In genomic region chr17:24671346-24671745, GRCm38 (mm10) we compare ENCODE assay signal across 9 mouse cellular contexts. TPM values are rescaled to one million over a fixed set of nuclear protein-coding genes. Genes with fewer than 3 reads are reported as not detected.
DNase-seq lines count a peak whose midpoint lies in the region; ATAC-seq and TF ChIP-seq lines count a peak whose summit lies in the region.
"Had no signal": no experiment of that assay in that cellular context is flagged by ENCODE, and none has a peak within 500 bp of the region (broad histone marks: within the 10 kb centered on the region; RNA-seq: fewer than 3 reads in every experiment).

No protein-coding gene starts in this region.

- peak overlapping the region; percentile 98 for H3K4me2 ChIP-seq in CH12.LX (ENCODE audit: insufficient read depth, low read depth, poor library complexity, severe bottlenecking)
- H3K4me2 ChIP-seq in hindbrain, embryonic 11.5 days (replicated peaks; ENCODE audit: low read depth, low read length), result no peak overlapping the region; the same call in 1 of the 2 replicates
- peak overlapping the region; percentile 65 for H3K4me2 ChIP-seq in liver, embryonic 16.5 days (ENCODE audit: low read depth, low read length)

- peaks cover 1% of the 10 kb centered on the region for H3K79me2 ChIP-seq in heart, adult 2 months (replicated peaks; ENCODE audit: control insufficient read depth, insufficient read depth, low read length)
- H3K79me2 ChIP-seq in CH12.LX (replicated peaks; ENCODE audit: control insufficient read depth, extremely low read depth, insufficient read depth, poor library complexity, severe bottlenecking), result peaks cover 56% of the 10 kb centered on the region

- 65% methylated on average over 5 of the region's 5 CpGs for WGBS in heart, adult 2 months
- WGBS in hindbrain, embryonic 11.5 days, result 70% methylated on average over 5 of the region's 5 CpGs
- 53% methylated on average over 5 of the region's 5 CpGs for WGBS in liver, embryonic 16.5 days (ENCODE audit: insufficient replicate concordance)

- peaks cover 16% of the 10 kb centered on the region for H3K4me1 ChIP-seq in heart, adult 2 months (ENCODE audit: control insufficient read depth, insufficient read depth, low read length)
- H3K4me1 ChIP-seq in CH12.LX (ENCODE audit: control insufficient read depth in 1 of 2, insufficient read depth in 2 of 2), result peaks cover 5 to 74% of the 10 kb centered on the region in 2 experiments; a peak in 2 of 4 replicates
- H3K4me1 ChIP-seq in hindbrain, embryonic 11.5 days (replicated peaks; ENCODE audit: control insufficient read depth, insufficient read depth, low read length), result peaks cover 3% of the 10 kb centered on the region
- peaks cover 27% of the 10 kb centered on the region for H3K4me1 ChIP-seq in liver, embryonic 16.5 days (ENCODE audit: control insufficient read depth, low read depth, low read length)

- H3K9ac ChIP-seq in heart, adult 2 months (ENCODE audit: low read depth, low read length), result 0 out of 2 replicates have a peak overlapping the region, but pooled peaks have one; percentile 10
- H3K9ac ChIP-seq in CH12.LX (ENCODE audit: insufficient read depth, low read depth), result peak overlapping the region; percentile 97; the same call in 1 of the 2 replicates
- peak overlapping the region; percentile 19; the same call in 1 of the 2 replicates for H3K9ac ChIP-seq in hindbrain, embryonic 11.5 days (ENCODE audit: low read depth, low read length)
- H3K9ac ChIP-seq in liver, embryonic 16.5 days (ENCODE audit: low read depth, low read length), result peak overlapping the region; percentile 31; the same call in 1 of the 2 replicates

- no peak for TF ChIP-seq RAD21 in CH12.LX (IDR thresholded peaks at IDR 0.05; ENCODE audit: low read depth, low read length)

- no peak overlapping the region for H3K4me3 ChIP-seq in heart, adult 2 months
- peak overlapping the region in 2 of 3 experiments; percentile 88 to 99 for H3K4me3 ChIP-seq in CH12.LX (replicated peaks in 1 of 3; ENCODE audit: low read depth in 2 of 3, low read length in 2 of 3, poor library complexity in 1 of 3)
- H3K4me3 ChIP-seq in hindbrain, embryonic 11.5 days (ENCODE audit: low read depth, low read length), result 0 out of 2 replicates have a peak overlapping the region, but pooled peaks have one; percentile 1
- H3K4me3 ChIP-seq in liver, embryonic 16.5 days (ENCODE audit: low read depth, low read length), result no peak overlapping the region

- ATAC-seq in hindbrain, embryonic 11.5 days (ENCODE audit: low FRiP score), result no peak
- ATAC-seq in liver, embryonic 16.5 days (ENCODE audit: low read depth), result no peak

- DNase-seq in heart, adult 2 months, result no peak
- no peak for DNase-seq in heart, adult 8-10 months (ENCODE audit: low spot score)
- no peak for DNase-seq in CH12.LX (ENCODE audit: extremely low read depth)
- DNase-seq in hindbrain, embryonic 11.5 days (ENCODE audit: low spot score), result no peak
- DNase-seq in frontal cortex, postnatal 10 days (ENCODE audit: low spot score in 2 of 2), result no peak
- no peak for DNase-seq in layer of hippocampus, postnatal 14 days (ENCODE audit: low spot score in 2 of 2)
- no peak for DNase-seq in thymus, postnatal 14 days

- H3K9me3 ChIP-seq in CH12.LX (replicated peaks; ENCODE audit: low read length), result no peaks in the 10 kb centered on the region
- H3K9me3 ChIP-seq in hindbrain, embryonic 11.5 days (ENCODE audit: control insufficient read depth, low read length), result no peaks in the 10 kb centered on the region
- H3K9me3 ChIP-seq in liver, embryonic 16.5 days (replicated peaks; ENCODE audit: control insufficient read depth, low read length), result no peaks in the 10 kb centered on the region

- dilution Hi-C loops in CH12.LX (cut with MboI; ENCODE audit: extremely low pct_ligation_motif_present, extremely low pct_unique_long_range_greater_than_20kb, low sequenced_read_pairs), result no loop called here

- H3K27me3 ChIP-seq in heart, adult 2 months (ENCODE audit: control insufficient read depth, insufficient read depth, low read length), result no peaks in the 10 kb centered on the region
- no peaks in the 10 kb centered on the region for H3K27me3 ChIP-seq in CH12.LX (replicated peaks)
- H3K27me3 ChIP-seq in hindbrain, embryonic 11.5 days (ENCODE audit: control insufficient read depth, insufficient read depth, low read length), result no peaks in the 10 kb centered on the region
- H3K27me3 ChIP-seq in liver, embryonic 16.5 days (ENCODE audit: control insufficient read depth, insufficient read depth, low read depth, low read length), result no peaks in the 10 kb centered on the region

- no peak overlapping the region; the same call in 1 of the 2 replicates for H3K27ac ChIP-seq in heart, adult 2 months
- H3K27ac ChIP-seq in CH12.LX (ENCODE audit: insufficient read depth, low read depth), result 0 out of 2 replicates have a peak overlapping the region, but pooled peaks have one; percentile 1
- H3K27ac ChIP-seq in hindbrain, embryonic 11.5 days (ENCODE audit: low read depth, low read length), result no peak overlapping the region
- H3K27ac ChIP-seq in liver, embryonic 16.5 days (ENCODE audit: low read length), result no peak overlapping the region; the same call in 1 of the 2 replicates

- no peak for TF ChIP-seq CTCF in heart, adult 2 months (IDR thresholded peaks at IDR 0.05)
- TF ChIP-seq CTCF in CH12.LX (conservative IDR thresholded peaks at IDR 0.05 in 1 of 2, IDR thresholded peaks at IDR 0.05 in 1 of 2; ENCODE audit: low read depth in 2 of 2, low read length in 2 of 2), result no peak

- in situ Hi-C loops in CH12.LX (cut with MboI; ENCODE audit: low pct_ligation_motif_present, low pct_unique_long_range_greater_than_20kb, low sequenced_read_pairs), result loop anchor here (5.0 kb wide), 1 partner anchor 139 kb away; the partner anchor contains the start of gene Rab26

- no peaks in the 10 kb centered on the region for H3K36me3 ChIP-seq in heart, adult 2 months (ENCODE audit: control insufficient read depth, insufficient read depth, low read length)
- peaks cover 9 to 26% of the 10 kb centered on the region in 2 experiments for H3K36me3 ChIP-seq in CH12.LX (replicated peaks in 1 of 2; ENCODE audit: control insufficient read depth in 1 of 2, insufficient read depth in 1 of 2, low read length in 1 of 2)
- H3K36me3 ChIP-seq in hindbrain, embryonic 11.5 days (ENCODE audit: control insufficient read depth, insufficient read depth, low read length), result no peaks in the 10 kb centered on the region
- no peaks in the 10 kb centered on the region for H3K36me3 ChIP-seq in liver, embryonic 16.5 days (ENCODE audit: control insufficient read depth, insufficient read depth)

- no peak for TF ChIP-seq POLR2A in heart, adult 2 months (IDR thresholded peaks at IDR 0.05; ENCODE audit: insufficient read depth, low read depth, low read length)
- no peak for TF ChIP-seq POLR2A in CH12.LX (IDR thresholded peaks at IDR 0.05; ENCODE audit: low read depth, low read length)

- TF ChIP-seq EP300 in heart, adult 2 months (IDR thresholded peaks at IDR 0.05; ENCODE audit: insufficient read depth, low read depth, low read length), result no peak
- TF ChIP-seq EP300 in CH12.LX (IDR thresholded peaks at IDR 0.05; ENCODE audit: low read length), result no peak

- intact Hi-C loops in heart, adult 2 months (cut with DNase I), result no loop called here

RNA-seq across cellular contexts. Expression of gene Zfp598, which starts 1.9 kb away (rescaled TPM):
- 10 to 100 TPM; 17.4 to 17.5 TPM for total RNA-seq in heart, adult 2 months (2021)
- polyA plus RNA-seq in heart, adult 2 months (2012; rRNA removed), result 28.1 and 29.9 TPM in 2 replicates
- 10 to 100 TPM; 14.3 to 17.0 (median 15.9) TPM for total RNA-seq in heart, adult 8-10 months (2022)
- total RNA-seq in CH12.LX (2012; rRNA removed) (27.9 and 31.8 TPM in 2 replicates), CH12.LX (2014; rRNA removed) (22.1 and 23.4 TPM in 2 replicates)
- polyA plus RNA-seq in CH12.LX (2012; ENCODE audit: insufficient read length, low read depth), result 43.5 and 54.0 TPM in 2 replicates
- 24.7 and 24.8 TPM in 2 replicates for polyA plus RNA-seq in hindbrain, embryonic 11.5 days (2014; fragmentation: Nextera tagmentation; extraction: Ambion mirVana)
- polyA plus RNA-seq in liver, embryonic 16.5 days (2015; fragmentation: Nextera tagmentation; extraction: Ambion mirVana), result 6.3 and 8.7 TPM in 2 replicates
- 10 to 100 TPM; 36.5 to 40.7 TPM for total RNA-seq in layer of hippocampus, postnatal 14 days (2021)

RNA-seq across cellular contexts. Expression of gene Npw, which starts 13.1 kb away (rescaled TPM):
- not detected for total RNA-seq in heart, adult 2 months (2021)
- not detected in 2 replicates for polyA plus RNA-seq in heart, adult 2 months (2012; rRNA removed)
- not detected for total RNA-seq in heart, adult 8-10 months (2022)
- not detected in 2 replicates for total RNA-seq in CH12.LX (2012; rRNA removed)
- not detected in 2 replicates for total RNA-seq in CH12.LX (2014; rRNA removed)
- polyA plus RNA-seq in CH12.LX (2012; ENCODE audit: insufficient read length, low read depth), result not detected in 2 replicates
- polyA plus RNA-seq in hindbrain, embryonic 11.5 days (2014; fragmentation: Nextera tagmentation; extraction: Ambion mirVana), result not detected in 2 replicates
- 0.15 and 0.38 TPM in 2 replicates for polyA plus RNA-seq in liver, embryonic 16.5 days (2015; fragmentation: Nextera tagmentation; extraction: Ambion mirVana)
- 1 to 10 TPM; 3.7 to 3.9 TPM for total RNA-seq in layer of hippocampus, postnatal 14 days (2021)
- total RNA-seq: adrenal gland, postnatal 10 days had no signal

RNA-seq across cellular contexts. Expression of gene Syngr3, which starts 18.4 kb away (rescaled TPM):
- under 1 TPM; 0.16 to 0.30 TPM for total RNA-seq in heart, adult 2 months (2021)
- 0.43 and 1.00 TPM in 2 replicates for polyA plus RNA-seq in heart, adult 2 months (2012; rRNA removed)
- total RNA-seq in heart, adult 8-10 months (2022), result under 1 TPM in 2 of 4 experiments, not detected in 2; 0.14 to 0.24 TPM
- total RNA-seq in CH12.LX (2012; rRNA removed), result 2.2 and 3.9 TPM in 2 replicates
- total RNA-seq in CH12.LX (2014; rRNA removed), result 0.23 and 0.32 TPM in 2 replicates
- polyA plus RNA-seq in CH12.LX (2012; ENCODE audit: insufficient read length, low read depth), result 0.33 and 0.35 TPM in 2 replicates
- polyA plus RNA-seq in hindbrain, embryonic 11.5 days (2014; fragmentation: Nextera tagmentation; extraction: Ambion mirVana), result 11.9 and 12.1 TPM in 2 replicates
- 0.05 and 0.21 TPM in 2 replicates for polyA plus RNA-seq in liver, embryonic 16.5 days (2015; fragmentation: Nextera tagmentation; extraction: Ambion mirVana)
- total RNA-seq in layer of hippocampus, postnatal 14 days (2021), result 100 to 1,000 TPM; 197 to 204 TPM

RNA-seq across cellular contexts. Expression of gene Slc9a3r2, which starts 21.2 kb away (rescaled TPM):
- total RNA-seq in heart, adult 2 months (2021), result 100 to 1,000 TPM in 1 of 2 experiments, 10 to 100 TPM in 1; 100.0 to 110 TPM
- polyA plus RNA-seq in heart, adult 2 months (2012; rRNA removed), result 125 and 147 TPM in 2 replicates
- 100 to 1,000 TPM in 2 of 4 experiments, 10 to 100 TPM in 2; 87.7 to 110 (median 101) TPM for total RNA-seq in heart, adult 8-10 months (2022)
- total RNA-seq in CH12.LX (2012; rRNA removed) (4.4 and 5.5 TPM in 2 replicates), CH12.LX (2014; rRNA removed) (1.8 and 2.1 TPM in 2 replicates)
- polyA plus RNA-seq in CH12.LX (2012; ENCODE audit: insufficient read length, low read depth), result 4.8 and 5.1 TPM in 2 replicates
- 36.0 and 36.3 TPM in 2 replicates for polyA plus RNA-seq in hindbrain, embryonic 11.5 days (2014; fragmentation: Nextera tagmentation; extraction: Ambion mirVana)
- polyA plus RNA-seq in liver, embryonic 16.5 days (2015; fragmentation: Nextera tagmentation; extraction: Ambion mirVana), result 9.8 and 11.8 TPM in 2 replicates
- total RNA-seq in layer of hippocampus, postnatal 14 days (2021), result 10 to 100 TPM; 47.9 to 52.4 TPM

RNA-seq across cellular contexts. Expression of gene Gfer, which starts 24.6 kb away (rescaled TPM):
- 10 to 100 TPM; 20.3 to 21.5 TPM for total RNA-seq in heart, adult 2 months (2021)
- polyA plus RNA-seq in heart, adult 2 months (2012; rRNA removed), result 14.0 and 14.6 TPM in 2 replicates
- total RNA-seq in heart, adult 8-10 months (2022), result 10 to 100 TPM; 20.0 to 22.2 (median 21.1) TPM
- total RNA-seq in CH12.LX (2012; rRNA removed), result 102 and 105 TPM in 2 replicates
- total RNA-seq in CH12.LX (2014; rRNA removed), result 67.6 and 69.1 TPM in 2 replicates
- polyA plus RNA-seq in CH12.LX (2012; ENCODE audit: insufficient read length, low read depth), result 94.8 and 100.0 TPM in 2 replicates
- 44.3 and 47.5 TPM in 2 replicates for polyA plus RNA-seq in hindbrain, embryonic 11.5 days (2014; fragmentation: Nextera tagmentation; extraction: Ambion mirVana)
- polyA plus RNA-seq in liver, embryonic 16.5 days (2015; fragmentation: Nextera tagmentation; extraction: Ambion mirVana), result 23.7 and 23.9 TPM in 2 replicates
- total RNA-seq in layer of hippocampus, postnatal 14 days (2021), result 10 to 100 TPM; 18.5 to 19.8 TPM

Comparison
In these comparisons a context has a peak if more than half of its experiments do, and no peak if none do; other contexts are left out.
1. H3K4me3 ChIP-seq: peak in CH12.LX (2 of 3) and hindbrain, embryonic 11.5 days (single experiment); none in heart, adult 2 months (single experiment) and liver, embryonic 16.5 days (single experiment).
2. H3K9ac ChIP-seq: peak in every context shown above with its lines; median percentile 97 in CH12.LX; 31 in liver, embryonic 16.5 days; 19 in hindbrain, embryonic 11.5 days; 10 in heart, adult 2 months.
3. RNA of gene Syngr3, which starts 18.4 kb away (total RNA-seq): 197 to 204 TPM in layer of hippocampus, postnatal 14 days; 0.23 to 3.9 TPM in CH12.LX, 0.16 to 0.30 TPM in heart, adult 2 months and 0.14 to 0.24 TPM in heart, adult 8-10 months; every median in the first group is over 10 times any median in the second.